Mouse (Mus musculus) bone marrow macrophage, adult 2 months (primary cell): ENCODE measurements around the gene Pspn. TPM values are rescaled to one million over a fixed set of nuclear protein-coding genes. Genes with fewer than 3 reads are reported as not detected.

Source experiments
- H3K27ac ChIP-seq: 2 replicates; pipeline ENCODE4 v1.5.1; 2012; ENCODE audit warnings: low read depth, low read length; ENCODE audit not compliant: insufficient read depth
- H3K4me1 ChIP-seq: 2 replicates; pipeline ENCODE4 v1.6.1; 2012; ENCODE audit warnings: low read length; ENCODE audit not compliant: control insufficient read depth, insufficient read depth
- H3K4me3 ChIP-seq: 2 replicates; pipeline ENCODE4 v1.5.1; 2012; ENCODE audit warnings: mild to moderate bottlenecking, low read length, moderate library complexity; ENCODE audit not compliant: insufficient read depth
- CTCF ChIP-seq: IDR thresholded peaks from 2 replicates; pipeline ENCODE4 v1.5.1; 2012; ENCODE audit warnings: low read depth, mild to moderate bottlenecking, low read length, moderate library complexity
- POLR2A ChIP-seq: IDR thresholded peaks from 2 replicates; pipeline ENCODE4 v1.6.1; 2012; ENCODE audit warnings: mild to moderate bottlenecking, low read depth, low read length, borderline replicate concordance
- polyA plus RNA-seq: library from polyadenylated mRNA; stranded (reverse); fragments of >200 nt; gene quantifications from 2 replicates; pipeline ENCODE4 v1.2.4, GENCODE M21; 2012; ENCODE audit not compliant: missing spikeins, insufficient read depth, insufficient read length

The Pspn gene
- polyA plus RNA-seq, 1 experiment: not detected

DNA sequence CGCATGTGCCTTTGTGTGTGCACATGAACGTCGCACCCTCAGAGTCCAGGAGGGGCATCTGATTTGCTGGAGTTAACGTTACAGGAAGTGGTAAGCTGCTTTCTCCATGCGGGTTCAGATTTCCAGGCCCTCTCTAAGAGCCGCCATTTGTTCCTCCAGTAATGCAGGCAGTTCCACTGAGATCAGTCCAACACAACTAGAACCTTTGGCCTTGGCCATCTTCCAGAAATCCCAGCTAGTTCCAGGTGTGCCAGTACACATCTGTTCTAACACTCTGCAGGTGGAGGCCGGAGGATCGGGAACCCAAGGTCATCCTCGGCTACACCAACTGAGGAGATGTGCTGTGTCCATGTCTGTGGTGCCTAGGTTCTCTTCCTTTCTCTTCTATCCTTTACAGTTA, 14.9 kb downstream of the Pspn start:
- Histone ChIP-seq H3K27ac (no peak overlapping the region), H3K4me3 (no peak overlapping the region), H3K4me1 (no peaks in the 10 kb centered on the region)
- no peak for TF ChIP-seq POLR2A
- no peak for TF ChIP-seq CTCF

GRCm38 (mm10) chr17:56982013-56982412, 17.8 kb downstream of the Pspn start, which contains the start of gene Acer1:
Gene Acer1, minus strand, starts transcription at chr17:56982126.
- H3K4me1 ChIP-seq: no peaks in the 10 kb centered on the region
- TF ChIP-seq POLR2A: no peak
- no peak for TF ChIP-seq CTCF
- no peak within 1 kb of the TSS for H3K27ac ChIP-seq
- H3K4me3 ChIP-seq: no peak within 1 kb of the TSS

DNA sequence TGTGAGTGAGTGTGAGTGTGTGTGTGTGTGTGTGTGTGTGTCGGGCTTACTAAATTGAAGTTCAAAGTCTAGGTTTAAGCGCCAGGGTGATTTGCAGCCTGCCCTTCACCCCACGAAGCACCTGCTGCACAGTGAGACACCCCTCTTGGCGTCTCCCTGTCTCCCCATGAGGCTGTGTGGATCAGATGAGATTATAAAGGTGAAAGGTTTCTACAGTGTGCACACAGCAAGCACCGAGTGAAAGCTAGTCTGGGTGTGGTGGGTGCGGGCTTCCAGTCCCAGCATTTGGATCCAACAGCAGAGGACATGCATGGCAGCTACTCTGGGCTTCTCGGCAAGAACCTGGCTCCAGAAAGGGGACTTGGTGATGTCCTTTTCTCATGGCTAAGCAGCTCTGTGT, 18.8 kb downstream of the Pspn start:
- Histone ChIP-seq H3K4me1 (no peaks in the 10 kb centered on the region), H3K27ac (no peak overlapping the region), H3K4me3 (no peak overlapping the region)
- no peak for TF ChIP-seq POLR2A
- no peak for TF ChIP-seq CTCF

GRCm38 (mm10) chr17:56979524-56979923, 20.3 kb downstream of the Pspn start:
- Histone ChIP-seq H3K27ac (no peak overlapping the region), H3K4me1 (no peaks in the 10 kb centered on the region), H3K4me3 (no peak overlapping the region)
- TF ChIP-seq CTCF (no peak), POLR2A (no peak)

DNA sequence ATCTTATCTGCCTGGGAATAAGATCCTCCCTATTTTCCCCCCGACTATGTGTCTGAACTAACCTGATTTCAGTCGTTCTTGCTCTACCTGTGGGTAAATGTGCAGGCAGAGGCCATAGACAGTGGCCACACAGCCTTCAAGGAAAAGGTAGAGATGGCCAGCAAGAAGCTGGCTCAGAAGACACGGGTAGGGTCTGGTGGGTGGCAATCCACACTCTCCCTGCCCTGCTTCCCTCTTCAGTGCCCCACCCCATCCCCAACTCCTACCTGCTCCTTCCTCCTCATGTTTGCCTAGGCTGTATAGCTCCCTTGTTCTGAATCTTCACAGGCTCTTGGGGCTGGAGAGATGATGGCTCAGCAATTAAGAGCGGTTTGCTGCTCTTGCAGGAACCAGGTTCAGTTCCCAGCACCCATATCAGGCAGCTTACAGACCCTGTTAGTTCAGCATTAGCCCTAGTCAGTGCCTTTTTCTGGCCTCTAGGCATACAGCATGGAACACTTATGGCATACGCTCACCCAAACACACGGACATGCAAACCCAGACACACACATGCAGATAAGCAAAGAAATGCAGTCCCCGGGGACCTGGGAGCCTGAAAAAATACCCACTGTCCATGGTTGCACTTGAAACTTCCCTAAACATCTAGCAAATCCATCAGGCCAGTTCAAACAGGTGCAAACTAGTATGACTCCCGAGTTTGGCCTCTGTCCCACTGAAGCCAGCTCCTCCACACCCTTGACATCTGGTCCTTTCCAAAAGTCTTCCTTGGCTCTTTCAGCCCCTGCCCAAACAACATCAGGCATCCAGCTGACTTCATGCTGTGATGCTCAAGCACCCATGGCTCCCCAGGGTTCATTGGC, 23.1 kb downstream of the Pspn start:
- Histone ChIP-seq H3K4me1 (no peaks in the 10 kb centered on the region), H3K27ac (no peak overlapping the region), H3K4me3 (no peak overlapping the region)
- TF ChIP-seq CTCF (no peak), POLR2A (no peak)

- H3K27ac ChIP-seq: no peak overlapping the region
- TF ChIP-seq POLR2A (no peak), CTCF (no peak)
- H3K4me1 ChIP-seq: no peaks in the 10 kb centered on the region
- H3K4me3 ChIP-seq: no peak overlapping the region
Observed at GRCm38 (mm10) chr17:56975391-56975790, 24.4 kb downstream of the Pspn start.

DNA sequence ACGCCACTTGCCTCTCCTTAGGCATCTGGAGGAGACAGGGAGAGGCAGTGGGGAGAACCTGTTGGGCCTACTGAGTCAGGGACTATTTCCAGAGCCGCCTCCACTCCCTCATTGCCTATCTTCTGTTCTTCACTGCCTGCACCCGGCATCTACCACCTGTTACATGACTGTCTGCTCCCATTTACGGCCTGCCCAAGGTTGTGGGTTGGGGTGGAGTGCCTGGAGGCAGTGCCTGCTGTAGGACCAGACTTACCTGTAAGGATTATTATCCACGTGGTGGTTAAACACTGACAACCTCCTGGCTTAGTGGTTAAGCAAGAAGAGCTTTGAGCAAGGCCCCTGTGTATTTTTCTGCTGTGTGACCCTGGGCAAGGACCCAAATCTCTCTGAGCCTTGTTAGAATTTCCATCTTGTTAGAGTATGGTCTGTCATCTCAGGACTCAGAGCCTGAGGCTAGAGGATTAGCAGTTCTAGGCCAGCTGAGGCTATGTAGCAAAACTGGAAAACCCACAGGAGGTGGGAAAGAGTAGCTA, 25.0 kb downstream of the Pspn start:
- Histone ChIP-seq H3K4me3 (no peak overlapping the region), H3K27ac (no peak overlapping the region), H3K4me1 (no peaks in the 10 kb centered on the region)
- TF ChIP-seq POLR2A (no peak), CTCF (no peak)

- Histone ChIP-seq H3K4me3 (no peak overlapping the region), H3K27ac (no peak overlapping the region), H3K4me1 (no peaks in the 10 kb centered on the region)
- TF ChIP-seq POLR2A (no peak), CTCF (no peak)
Observed at GRCm38 (mm10) chr17:56973956-56974707, 25.7 kb downstream of the Pspn start.

- no peak overlapping the region for H3K4me3 ChIP-seq
- peaks cover 4% of the 10 kb centered on the region; the same call in 1 of the 2 replicates for H3K4me1 ChIP-seq
- H3K27ac ChIP-seq: no peak overlapping the region
- TF ChIP-seq CTCF (no peak), POLR2A (no peak)
Observed at GRCm38 (mm10) chr17:56970081-56970480, 29.7 kb downstream of the Pspn start.

- TF ChIP-seq POLR2A (no peak), CTCF (no peak)
- Histone ChIP-seq H3K27ac (no peak overlapping the region), H3K4me3 (no peak overlapping the region), H3K4me1 (peaks cover 10% of the 10 kb centered on the region)
Observed at GRCm38 (mm10) chr17:56969321-56969720, 30.5 kb downstream of the Pspn start.
